9 mouse cellular contexts compared by ENCODE assay signal in genomic region chr7:28488030-28488491, GRCm38 (mm10). TPM values are rescaled to one million over a fixed set of nuclear protein-coding genes. Genes with fewer than 3 reads are reported as not detected.
A peak's percentile ranks its signal among the peaks of the same experiment; 100 is the strongest.
DNase-seq lines count a peak whose midpoint lies in the region; ATAC-seq and TF ChIP-seq lines count a peak whose summit lies in the region.
"Had no signal": no experiment of that assay in that cellular context is flagged by ENCODE, and none has a peak within 500 bp of the region (broad histone marks: within the 10 kb centered on the region; RNA-seq: fewer than 3 reads in every experiment).

No protein-coding gene starts in this region.

- H3K4me2 ChIP-seq in heart, embryonic 12.5 days: peak overlapping the region; percentile 53
- H3K4me2 ChIP-seq in hindbrain, embryonic 11.5 days (replicated peaks; ENCODE audit: low read depth, low read length): peak overlapping the region; percentile 28; the same call in 1 of the 2 replicates

- 3% methylated on average over 16 of the region's 16 CpGs for WGBS in heart, embryonic 12.5 days
- WGBS in hindbrain, embryonic 11.5 days: 4% methylated on average over 16 of the region's 16 CpGs

- peaks cover 19% of the 10 kb centered on the region for H3K27me3 ChIP-seq in heart, embryonic 12.5 days (replicated peaks)
- peaks cover 2% of the 10 kb centered on the region; the same call in 1 of the 2 replicates for H3K27me3 ChIP-seq in hindbrain, embryonic 11.5 days (ENCODE audit: control insufficient read depth, insufficient read depth, low read length)

- DNase-seq in heart, postnatal 14 days: no peak
- DNase-seq in brain, adult 2 months (ENCODE audit: low read depth, low spot score): peak; percentile 87
- no peak for DNase-seq in hindbrain, embryonic 11.5 days (ENCODE audit: low spot score)
- DNase-seq in left cerebral cortex, adult 2 months (ENCODE audit: extremely low spot score in 1 of 2, low spot score in 2 of 2): peak; percentile 52 to 59
- peak; percentile 36 to 42 for DNase-seq in lung, postnatal 4 days
- DNase-seq in spleen, adult 12 weeks (ENCODE audit: low spot score): no peak

- no peak for TF ChIP-seq CTCF in left cerebral cortex, adult 2 months (IDR thresholded peaks at IDR 0.05)

- H3K9ac ChIP-seq in heart, embryonic 12.5 days: no peak overlapping the region
- H3K9ac ChIP-seq in hindbrain, embryonic 11.5 days (ENCODE audit: low read depth, low read length): no peak overlapping the region

- no peaks in the 10 kb centered on the region for H3K36me3 ChIP-seq in heart, embryonic 12.5 days
- H3K36me3 ChIP-seq in hindbrain, embryonic 11.5 days (ENCODE audit: control insufficient read depth, insufficient read depth, low read length): no peaks in the 10 kb centered on the region

- no peaks in the 10 kb centered on the region for H3K9me3 ChIP-seq in heart, embryonic 12.5 days (replicated peaks)
- H3K9me3 ChIP-seq in hindbrain, embryonic 11.5 days (ENCODE audit: control insufficient read depth, low read length): no peaks in the 10 kb centered on the region

- H3K27ac ChIP-seq in heart, embryonic 12.5 days (ENCODE audit: poor library complexity, severe bottlenecking): no peak overlapping the region
- no peak overlapping the region for H3K27ac ChIP-seq in hindbrain, embryonic 11.5 days (ENCODE audit: low read depth, low read length)
- peak overlapping the region; percentile 73 for H3K27ac ChIP-seq in left cerebral cortex, adult 2 months
- H3K27ac ChIP-seq: macrophage had no signal

- peak overlapping the region; percentile 11; the same call in 1 of the 2 replicates for H3K4me3 ChIP-seq in heart, embryonic 12.5 days
- H3K4me3 ChIP-seq in hindbrain, embryonic 11.5 days (ENCODE audit: low read depth, low read length): no peak overlapping the region
- peak overlapping the region; percentile 36 for H3K4me3 ChIP-seq in left cerebral cortex, adult 2 months

- peaks cover 11% of the 10 kb centered on the region; the same call in 1 of the 2 replicates for H3K4me1 ChIP-seq in heart, embryonic 12.5 days (replicated peaks)
- no peaks in the 10 kb centered on the region for H3K4me1 ChIP-seq in hindbrain, embryonic 11.5 days (replicated peaks; ENCODE audit: control insufficient read depth, insufficient read depth, low read length)

- no peak for ATAC-seq in heart, embryonic 12.5 days (ENCODE audit: insufficient number of reproducible peaks, low FRiP score)
- ATAC-seq in hindbrain, embryonic 11.5 days (ENCODE audit: low FRiP score): no peak
- no peak for ATAC-seq in erythroid progenitor cell, adult 5-6 weeks (replicated peaks; ENCODE audit: low FRiP score, poor library complexity, severe bottlenecking)

- intact Hi-C loops in heart, postnatal 14 days (cut with DNase I): no loop called here
- intact Hi-C loops in left cerebral cortex, adult 2 months (cut with DNase I): loop anchor here (2.0 kb wide), 1 partner anchor 37 kb away; the partner anchor contains the start of gene Lrfn1

RNA-seq across cellular contexts. Expression of gene Ifnl2, which starts 22.2 kb away (rescaled TPM):
- polyA plus RNA-seq in heart, embryonic 12.5 days (2016; fragmentation: Nextera tagmentation; extraction: Ambion mirVana): not detected in 2 replicates
- total RNA-seq in heart, postnatal 14 days (2021): not detected
- polyA plus RNA-seq in hindbrain, embryonic 11.5 days (2014; fragmentation: Nextera tagmentation; extraction: Ambion mirVana): not detected in 2 replicates
- not detected for total RNA-seq in left cerebral cortex, adult 2 months (2021)
- total RNA-seq in erythroid progenitor cell, adult 5-6 weeks (2015; ENCODE audit: low replicate concordance): not detected in 2 replicates
- total RNA-seq in erythroid progenitor cell, adult 5-6 weeks (2017; ENCODE audit: low replicate concordance): not detected in 2 replicates
- polyA plus RNA-seq: macrophage had no signal

RNA-seq across cellular contexts. Expression of gene Ifnl3, which starts 34.6 kb away (rescaled TPM):
- polyA plus RNA-seq in heart, embryonic 12.5 days (2016; fragmentation: Nextera tagmentation; extraction: Ambion mirVana): not detected in 2 replicates
- not detected for total RNA-seq in heart, postnatal 14 days (2021)
- not detected in 2 replicates for polyA plus RNA-seq in hindbrain, embryonic 11.5 days (2014; fragmentation: Nextera tagmentation; extraction: Ambion mirVana)
- not detected for total RNA-seq in left cerebral cortex, adult 2 months (2021)
- total RNA-seq in erythroid progenitor cell, adult 5-6 weeks (2015; ENCODE audit: low replicate concordance): not detected in 2 replicates
- not detected in 2 replicates for total RNA-seq in erythroid progenitor cell, adult 5-6 weeks (2017; ENCODE audit: low replicate concordance)
- polyA plus RNA-seq: macrophage had no signal

RNA-seq across cellular contexts. Expression of gene Lrfn1, which starts 36.3 kb away (rescaled TPM):
- 1.5 and 2.0 TPM in 2 replicates for polyA plus RNA-seq in heart, embryonic 12.5 days (2016; fragmentation: Nextera tagmentation; extraction: Ambion mirVana)
- total RNA-seq in heart, postnatal 14 days (2021): 1 to 10 TPM in 1 of 2 experiments, under 1 TPM in 1; 0.69 to 1.1 TPM
- 5.8 and 6.6 TPM in 2 replicates for polyA plus RNA-seq in hindbrain, embryonic 11.5 days (2014; fragmentation: Nextera tagmentation; extraction: Ambion mirVana)
- 100 to 1,000 TPM in 1 of 2 experiments, 10 to 100 TPM in 1; 96.7 to 105 TPM for total RNA-seq in left cerebral cortex, adult 2 months (2021)
- total RNA-seq in erythroid progenitor cell, adult 5-6 weeks (2015; ENCODE audit: low replicate concordance): 0.84 TPM in 1 of 2 replicates, not detected in the other
- not detected in 2 replicates for total RNA-seq in erythroid progenitor cell, adult 5-6 weeks (2017; ENCODE audit: low replicate concordance)

RNA-seq across cellular contexts. Expression of gene Gmfg, which starts 50.8 kb away (rescaled TPM):
- 4.9 and 5.4 TPM in 2 replicates for polyA plus RNA-seq in heart, embryonic 12.5 days (2016; fragmentation: Nextera tagmentation; extraction: Ambion mirVana)
- total RNA-seq in heart, postnatal 14 days (2021): 10 to 100 TPM in 1 of 2 experiments, 1 to 10 TPM in 1; 8.1 to 18.8 TPM
- 6.5 and 8.7 TPM in 2 replicates for polyA plus RNA-seq in hindbrain, embryonic 11.5 days (2014; fragmentation: Nextera tagmentation; extraction: Ambion mirVana)
- total RNA-seq in left cerebral cortex, adult 2 months (2021): 1 to 10 TPM; 1.3 to 1.6 TPM
- total RNA-seq in erythroid progenitor cell, adult 5-6 weeks (2015; ENCODE audit: low replicate concordance): 79.3 and 117 TPM in 2 replicates
- total RNA-seq in erythroid progenitor cell, adult 5-6 weeks (2017; ENCODE audit: low replicate concordance): 55.6 and 119 TPM in 2 replicates

RNA-seq across cellular contexts. Expression of gene Sycn, which starts 52.6 kb away (rescaled TPM):
- not detected in 2 replicates for polyA plus RNA-seq in heart, embryonic 12.5 days (2016; fragmentation: Nextera tagmentation; extraction: Ambion mirVana)
- not detected for total RNA-seq in heart, postnatal 14 days (2021)
- polyA plus RNA-seq in hindbrain, embryonic 11.5 days (2014; fragmentation: Nextera tagmentation; extraction: Ambion mirVana): not detected in 2 replicates
- total RNA-seq in left cerebral cortex, adult 2 months (2021): not detected
- not detected in 2 replicates for total RNA-seq in erythroid progenitor cell, adult 5-6 weeks (2015; ENCODE audit: low replicate concordance)
- not detected in 2 replicates for total RNA-seq in erythroid progenitor cell, adult 5-6 weeks (2017; ENCODE audit: low replicate concordance)
- polyA plus RNA-seq: macrophage had no signal

Comparison
In these comparisons a context has a peak if more than half of its experiments do, and no peak if none do; other contexts are left out.
1. DNase-seq: peak in brain, adult 2 months (single experiment), left cerebral cortex, adult 2 months (2 of 2) and lung, postnatal 4 days (2 of 2); none in heart, postnatal 14 days (0 of 2), hindbrain, embryonic 11.5 days (single experiment) and spleen, adult 12 weeks (single experiment).
2. RNA of gene Lrfn1, which starts 36.3 kb away (total RNA-seq): 96.7 to 105 TPM in left cerebral cortex, adult 2 months; 0.69 to 1.1 TPM in heart, postnatal 14 days and 0.84 TPM in erythroid progenitor cell, adult 5-6 weeks; every median in the first group is over 10 times any median in the second.